Mouse (Mus musculus) left cerebral cortex, postnatal 4 days (tissue): Measurements from ENCODE around the gene Cenpm. TPM values are rescaled to one million over a fixed set of nuclear protein-coding genes. Genes with fewer than 3 reads are reported as not detected.

ENCODE experiments used
- DNase-seq: peaks from one replicate; pipeline ENCODE4 v3.0.0-alpha.2; 2022
- intact Hi-C: fragments of 180-260 bp; cut with DNase I; formaldehyde crosslinking; loops from one replicate; pipeline ENCODE4 v1.15.1; 2025
- microRNA-seq: library from miRNA; unstranded; fragments of <30 nt; microRNA quantifications from one replicate; pipeline ENCODE4 v1.2.0, GENCODE M21; 2022
- total RNA-seq, 2 experiments: library from RNA; stranded (reverse); gene quantifications; 2 replicates each; pipeline ENCODE4 v1.2.3; 2021

Cenpm gene
- total RNA-seq, 2 experiments from 2014 or later = 6.5 to 6.9 TPM

GRCm38 (mm10) chr15:82198342-82198741, 46.2 kb downstream of the Cenpm start:
- no peak for DNase-seq
- intact Hi-C loops = no loop called here

GRCm38 (mm10) chr15:82197937-82198336, 46.6 kb downstream of the Cenpm start:
- DNase-seq = no peak
- intact Hi-C loops = no loop called here

- intact Hi-C loops = no loop called here
Observed at GRCm38 (mm10) chr15:82197246-82197750, 47.2 kb downstream of the Cenpm start.

GRCm38 (mm10) chr15:82196300-82196699, 48.2 kb downstream of the Cenpm start:
- intact Hi-C loops = no loop called here
- no peak for DNase-seq

More at GRCm38 (mm10) chr15:82197246-82197750, 47.2 kb downstream of the Cenpm start:
- DNase-seq = no peak

GRCm38 (mm10) chr15:82192617-82193016, 51.9 kb downstream of the Cenpm start:
- no peak for DNase-seq

GRCm38 (mm10) chr15:82188481-82189240, 55.9 kb downstream of the Cenpm start:
- DNase-seq = peak; percentile 81
- intact Hi-C loops = no loop called here

More at GRCm38 (mm10) chr15:82192617-82193016, 51.9 kb downstream of the Cenpm start:
- intact Hi-C loops = no loop called here

- no peak for DNase-seq
- intact Hi-C loops = no loop called here
Observed at GRCm38 (mm10) chr15:82187924-82188323, 56.6 kb downstream of the Cenpm start.

- DNase-seq = no peak
- intact Hi-C loops = no loop called here
Observed at GRCm38 (mm10) chr15:82187401-82187800, 57.1 kb downstream of the Cenpm start.

- DNase-seq = no peak
- intact Hi-C loops = no loop called here
Observed at GRCm38 (mm10) chr15:82186931-82187330, 57.6 kb downstream of the Cenpm start.

GRCm38 (mm10) chr15:82186131-82186530, 58.4 kb downstream of the Cenpm start:
- DNase-seq = no peak
- intact Hi-C loops = no loop called here

GRCm38 (mm10) chr15:82185062-82185783, 59.3 kb downstream of the Cenpm start:
- intact Hi-C loops = no loop called here
- no peak for DNase-seq

GRCm38 (mm10) chr15:82184656-82185055, 59.9 kb downstream of the Cenpm start:
- intact Hi-C loops = no loop called here
- DNase-seq = no peak

GRCm38 (mm10) chr15:82184183-82184582, 60.4 kb downstream of the Cenpm start:
- no peak for DNase-seq
- intact Hi-C loops = no loop called here

Small RNAs within 50 kb of the gene (microRNA-seq; reads per million reads assigned to microRNA genes)
- gene Mir33 = 38.8 reads per million, percentile 42 among the genes with 10 or more reads in this experiment

Other genes with a start within 250 kb of the Cenpm start
- 10 to 100 TPM; 64.8 to 72.7 TPM for gene Desi1, start 210.9 kb downstream of the Cenpm start, total RNA-seq
- 100 to 1,000 TPM; 123 to 130 TPM for gene Snu13, start 197.2 kb downstream of the Cenpm start, total RNA-seq
- not detected for gene 4930407I10Rik, start 185.6 kb downstream of the Cenpm start, total RNA-seq
- under 1 TPM in 1 of 2 experiments, not detected in 1; 0.10 TPM for gene Mei1, start 174.8 kb downstream of the Cenpm start, total RNA-seq
- gene Ccdc134, start 116.8 kb downstream of the Cenpm start, total RNA-seq = 10 to 100 TPM; 11.3 to 12.4 TPM
- 100 to 1,000 TPM; 233 to 234 TPM for gene Srebf2, start 97.6 kb downstream of the Cenpm start, total RNA-seq
- 1 to 10 TPM; 1.5 to 2.0 TPM for gene Shisa8, start 31.9 kb downstream of the Cenpm start, total RNA-seq
- 1 to 10 TPM in 1 of 2 experiments, under 1 TPM in 1; 0.46 to 1.1 TPM for gene Tnfrsf13c, start 20.4 kb downstream of the Cenpm start, total RNA-seq
- 10 to 100 TPM; 70.9 to 77.4 TPM for gene 1500009C09Rik, start 7.6 kb upstream of the Cenpm start, total RNA-seq
- 100 to 1,000 TPM; 666 to 687 TPM for gene Sept3, start 30.1 kb upstream of the Cenpm start, total RNA-seq
- under 1 TPM in 1 of 2 experiments, not detected in 1; 0.24 TPM for gene Wbp2nl, start 54.2 kb upstream of the Cenpm start, total RNA-seq
- 10 to 100 TPM; 32.1 to 33.6 TPM for gene Naga, start 94.2 kb upstream of the Cenpm start, total RNA-seq
- 1 to 10 TPM; 1.1 to 1.2 TPM for gene Pheta2, start 94.2 kb upstream of the Cenpm start, total RNA-seq
- gene Smdt1, start 94.2 kb upstream of the Cenpm start, total RNA-seq = 100 to 1,000 TPM; 122 to 125 TPM
- gene Ndufa6, start 109.6 kb upstream of the Cenpm start, total RNA-seq = 100 to 1,000 TPM; 161 to 174 TPM
- gene Cyp2d22, start 135.5 kb upstream of the Cenpm start, total RNA-seq = 1 to 10 TPM; 5.3 to 7.0 TPM
- gene Cyp2d11, start 149.3 kb upstream of the Cenpm start, total RNA-seq = not detected
- gene Cyp2d10, start 162.4 kb upstream of the Cenpm start, total RNA-seq = not detected
- gene Cyp2d9, start 188.7 kb upstream of the Cenpm start, total RNA-seq = not detected